Mouse (Mus musculus) hindbrain, embryonic 16.5 days (tissue): Measurements from ENCODE around the gene Ppp1r14b. TPM values are rescaled to one million over a fixed set of nuclear protein-coding genes. Genes with fewer than 3 reads are reported as not detected.

Experiments
- ATAC-seq: fragments of 200-750 bp; cut with Nextera tagmentation; 2 replicates; pipeline ENCODE4 v1.8.0; 2017; ENCODE audit warnings: moderate TSS enrichment, moderate library complexity
- H3K27ac ChIP-seq: fragments of 300-500 bp; sonication (generic); 2 replicates; pipeline ENCODE4 v1.5.1; 2014; ENCODE audit warnings: low read depth, mild to moderate bottlenecking, control low read depth, low read length, moderate library complexity
- H3K27me3 ChIP-seq: fragments of 300-500 bp; sonication (generic); replicated peaks from 2 replicates; pipeline ENCODE4 v1.6.1; 2014; ENCODE audit warnings: low read length; ENCODE audit not compliant: control insufficient read depth, insufficient read depth
- H3K36me3 ChIP-seq: fragments of 300-500 bp; sonication (generic); 2 replicates; pipeline ENCODE4 v1.6.1; 2014; ENCODE audit warnings: mild to moderate bottlenecking, low read length, moderate library complexity, mixed read lengths; ENCODE audit not compliant: control insufficient read depth, insufficient read depth
- H3K4me1 ChIP-seq: fragments of 300-500 bp; sonication (generic); 2 replicates; pipeline ENCODE4 v1.6.1; 2014; ENCODE audit warnings: low read depth, low read length; ENCODE audit not compliant: control insufficient read depth, insufficient read depth
- H3K4me2 ChIP-seq: fragments of 300-500 bp; sonication (generic); 2 replicates; pipeline ENCODE4 v1.6.1; 2014; ENCODE audit warnings: mild to moderate bottlenecking, low read length, control low read depth, moderate library complexity
- H3K4me3 ChIP-seq: fragments of 300-500 bp; sonication (generic); 2 replicates; pipeline ENCODE4 v1.5.1; 2014; ENCODE audit warnings: mild to moderate bottlenecking, low read length, control low read depth, moderate library complexity
- H3K9ac ChIP-seq: fragments of 300-500 bp; sonication (generic); 2 replicates; pipeline ENCODE4 v1.6.1; 2014; ENCODE audit warnings: low read depth, mild to moderate bottlenecking, control low read depth, low read length, moderate library complexity
- H3K9me3 ChIP-seq: fragments of 300-500 bp; sonication (generic); 2 replicates; pipeline ENCODE4 v1.6.1; 2014; ENCODE audit warnings: mild to moderate bottlenecking, low read length, moderate library complexity; ENCODE audit not compliant: control insufficient read depth
- WGBS: fragments of 180-500 bp; shearing (Covaris S2); extraction: QIAGEN DNeasy Blood & Tissue Kit; methylation state at CpG from one replicate; pipeline ENCODE4 v1.1.7; 2014; 5-methylcytosine and 5-hydroxymethylcytosine counted together
- polyA plus RNA-seq: library from polyadenylated mRNA; unstranded; fragments of >200 nt; fragmentation: Nextera tagmentation; extraction: Ambion mirVana; gene quantifications from 2 replicates; pipeline ENCODE4 v1.2.1, GENCODE M21; 2015

Ppp1r14b gene
- polyA plus RNA-seq, 1 experiment from 2014 or later: 89.4 TPM

GRCm38 (mm10) chr19:6951994-6952711 lies 22.6 kb upstream of the Ppp1r14b start:
- peak overlapping the region; percentile 96 for H3K27ac ChIP-seq
- H3K9ac ChIP-seq: peak overlapping the region; percentile 77
- H3K4me1 ChIP-seq: peaks cover 19% of the 10 kb centered on the region
- peak overlapping the region; percentile 98 for H3K4me2 ChIP-seq
- peaks cover 6% of the 10 kb centered on the region for H3K36me3 ChIP-seq
- 3% methylated on average over 31 of the region's 31 CpGs for WGBS
- no peaks in the 10 kb centered on the region for H3K27me3 ChIP-seq
- peak; percentile 27 for ATAC-seq
- H3K9me3 ChIP-seq: no peaks in the 10 kb centered on the region
- peak overlapping the region; percentile 61 for H3K4me3 ChIP-seq

- no peak for ATAC-seq
- H3K4me2 ChIP-seq: peak overlapping the region; percentile 98
- H3K9me3 ChIP-seq: no peaks in the 10 kb centered on the region
- WGBS: 36% methylated on average over 3 of the region's 3 CpGs
- peak overlapping the region; percentile 61; the same call in 1 of the 2 replicates for H3K4me3 ChIP-seq
- H3K27ac ChIP-seq: peak overlapping the region; percentile 96
- H3K9ac ChIP-seq: peak overlapping the region; percentile 77
- H3K36me3 ChIP-seq: peaks cover 6% of the 10 kb centered on the region; the same call in 1 of the 2 replicates
- peaks cover 19% of the 10 kb centered on the region for H3K4me1 ChIP-seq
- no peaks in the 10 kb centered on the region for H3K27me3 ChIP-seq
Observed at GRCm38 (mm10) chr19:6952712-6953037, 22.1 kb upstream of the Ppp1r14b start.

- Histone ChIP-seq H3K9ac (no peak overlapping the region), H3K27ac (no peak overlapping the region), H3K27me3 (no peaks in the 10 kb centered on the region), H3K9me3 (no peaks in the 10 kb centered on the region), H3K4me3 (no peak overlapping the region), H3K4me2 (no peak overlapping the region), H3K4me1 (peaks cover 19% of the 10 kb centered on the region), H3K36me3 (peaks cover 6% of the 10 kb centered on the region; the same call in 1 of the 2 replicates)
- no peak for ATAC-seq
- WGBS: 56% methylated on average over 9 of the region's 9 CpGs
Observed at GRCm38 (mm10) chr19:6954046-6954445, 20.7 kb upstream of the Ppp1r14b start.

GRCm38 (mm10) chr19:6955424-6955823 lies 19.3 kb upstream of the Ppp1r14b start:
- H3K4me3 ChIP-seq: no peak overlapping the region
- 96% methylated on average over 7 of the region's 7 CpGs for WGBS
- H3K9me3 ChIP-seq: no peaks in the 10 kb centered on the region
- no peak overlapping the region for H3K9ac ChIP-seq
- H3K27me3 ChIP-seq: no peaks in the 10 kb centered on the region
- H3K36me3 ChIP-seq: peaks cover 6% of the 10 kb centered on the region; the same call in 1 of the 2 replicates
- H3K4me2 ChIP-seq: no peak overlapping the region
- H3K4me1 ChIP-seq: peaks cover 11% of the 10 kb centered on the region
- H3K27ac ChIP-seq: no peak overlapping the region
- no peak for ATAC-seq

DNA sequence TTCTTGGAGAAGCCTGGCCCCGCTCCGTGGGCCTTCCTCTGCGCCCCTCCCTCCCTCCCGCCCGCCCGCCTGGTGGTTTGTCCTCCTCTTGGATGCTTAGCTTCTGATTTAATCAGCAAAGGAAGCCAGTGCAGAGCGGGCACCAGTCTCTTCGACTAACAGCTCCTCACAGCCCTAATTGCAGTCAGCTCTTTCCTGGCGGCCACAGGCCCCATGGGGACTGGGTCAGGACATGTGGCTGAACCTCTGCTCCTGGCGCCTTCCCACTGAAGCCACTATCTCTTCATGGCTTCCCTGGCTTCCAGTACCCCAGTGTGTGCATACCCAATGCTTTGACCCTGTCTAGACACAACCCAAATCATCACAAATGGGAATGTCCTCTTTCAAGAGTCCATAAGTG lies 18.3 kb upstream of the Ppp1r14b start:
- Histone ChIP-seq H3K27ac (no peak overlapping the region), H3K9me3 (no peaks in the 10 kb centered on the region), H3K27me3 (no peaks in the 10 kb centered on the region), H3K4me1 (peaks cover 11% of the 10 kb centered on the region), H3K9ac (no peak overlapping the region), H3K4me2 (no peak overlapping the region), H3K36me3 (peaks cover 6% of the 10 kb centered on the region; the same call in 1 of the 2 replicates), H3K4me3 (no peak overlapping the region)
- no peak for ATAC-seq
- 85% methylated on average over 10 of the region's 10 CpGs for WGBS

DNA sequence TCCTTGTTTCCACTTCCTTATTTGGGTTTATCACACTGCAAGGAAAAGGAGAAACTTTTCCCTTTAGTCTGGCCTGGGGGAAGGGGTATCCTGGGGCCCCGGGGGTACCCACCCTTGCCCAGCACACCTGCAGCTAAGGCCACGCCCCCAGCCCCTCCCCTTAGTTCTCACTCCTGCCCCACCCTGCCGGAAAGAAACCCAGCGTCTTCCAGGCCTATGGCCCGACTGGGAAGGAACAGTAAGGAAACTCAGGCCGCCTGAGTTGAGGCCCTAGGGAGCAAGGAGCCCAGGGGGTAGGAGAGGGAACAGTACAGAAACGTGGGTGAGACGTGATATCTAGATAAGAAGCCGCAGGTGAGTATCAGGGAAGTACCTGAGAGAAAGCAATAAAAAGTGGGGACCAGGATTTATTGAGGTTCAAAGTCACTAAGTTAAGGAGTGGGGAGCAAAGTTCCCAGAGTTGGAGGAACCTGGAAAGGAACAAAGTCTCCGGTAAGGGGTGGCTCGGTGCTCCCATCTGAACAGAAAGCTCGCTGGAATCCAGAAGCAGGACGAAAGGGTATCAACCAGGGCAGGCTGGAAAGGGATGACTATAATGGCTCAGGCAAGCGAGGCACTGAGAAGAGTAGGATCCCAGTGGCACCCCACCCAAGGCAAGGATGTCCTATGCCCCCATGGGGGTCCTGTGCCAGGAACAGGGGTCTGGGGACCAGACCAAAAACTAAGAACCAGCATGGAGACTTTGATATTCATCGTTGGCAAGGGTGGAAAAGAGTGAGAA lies 6.1 kb upstream of the Ppp1r14b start:
- no peaks in the 10 kb centered on the region for H3K9me3 ChIP-seq
- H3K4me3 ChIP-seq: peak overlapping the region; percentile 49
- H3K27ac ChIP-seq: no peak overlapping the region
- peak overlapping the region; percentile 7; the same call in 1 of the 2 replicates for H3K9ac ChIP-seq
- H3K27me3 ChIP-seq: peaks cover 10% of the 10 kb centered on the region
- peaks cover 11% of the 10 kb centered on the region for H3K4me1 ChIP-seq
- H3K36me3 ChIP-seq: no peaks in the 10 kb centered on the region
- peak overlapping the region; percentile 54 for H3K4me2 ChIP-seq
- ATAC-seq: no peak
- 15% methylated on average over 15 of the region's 15 CpGs for WGBS

DNA sequence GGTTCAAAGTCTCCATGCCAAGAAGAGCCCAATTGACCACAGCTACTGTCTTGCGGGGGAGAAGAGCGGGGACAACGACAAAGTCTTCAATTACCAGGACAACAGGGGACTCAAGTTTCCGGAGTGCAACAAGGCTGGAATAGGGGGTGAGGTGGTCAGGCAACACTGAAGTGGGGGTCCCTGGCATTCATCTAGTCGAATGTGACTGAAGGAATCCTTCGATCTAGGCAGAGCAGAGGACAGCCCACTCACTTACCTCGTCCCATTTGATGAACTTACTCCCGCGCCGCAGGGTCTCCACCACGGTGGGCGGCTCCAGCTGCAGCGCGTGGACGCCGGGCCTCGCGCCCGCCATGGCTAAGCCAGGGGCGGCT lies 5.5 kb upstream of the Ppp1r14b start:
- ATAC-seq: no peak
- Histone ChIP-seq H3K4me3 (peak overlapping the region; percentile 49), H3K27me3 (peaks cover 10% of the 10 kb centered on the region), H3K27ac (no peak overlapping the region), H3K4me2 (peak overlapping the region; percentile 54), H3K36me3 (no peaks in the 10 kb centered on the region), H3K4me1 (peaks cover 15% of the 10 kb centered on the region), H3K9ac (peak overlapping the region; percentile 67), H3K9me3 (no peaks in the 10 kb centered on the region)
- under 1% methylated on average over 20 of the region's 20 CpGs for WGBS

- Histone ChIP-seq H3K4me2 (peak overlapping the region; percentile 54), H3K9me3 (no peaks in the 10 kb centered on the region), H3K4me3 (peak overlapping the region; percentile 49), H3K9ac (peak overlapping the region; percentile 67), H3K36me3 (no peaks in the 10 kb centered on the region), H3K4me1 (peaks cover 15% of the 10 kb centered on the region), H3K27ac (no peak overlapping the region), H3K27me3 (peaks cover 10% of the 10 kb centered on the region)
- under 1% methylated on average over 55 of the region's 55 CpGs for WGBS
- peak; percentile 13; the same call in 1 of the 2 replicates for ATAC-seq
Observed at GRCm38 (mm10) chr19:6969665-6970381, 4.9 kb upstream of the Ppp1r14b start.
